Mouse (Mus musculus): ENCODE measurements at regions not wholly inside any gene's neighbourhood (a gene's known extent, or its start where the extent isn't known, plus 50 kb on each side); places are given as distances from the start of the nearest gene placed in this dataset.

- ATAC-seq (replicated peaks; ENCODE audit: poor library complexity) = no peak
These were observed 152.6 kb upstream of the Cypt12 start for GRCm38 (mm10) chr3:17795271-17796260.

- no peak for ATAC-seq (replicated peaks; ENCODE audit: poor library complexity)
These were observed 151.4 kb upstream of the Cypt12 start for GRCm38 (mm10) chr3:17796766-17797165.

- peak; percentile 60; the same call in 1 of the 2 replicates for ATAC-seq (replicated peaks; ENCODE audit: poor library complexity)
These were observed 149.8 kb upstream of the Cypt12 start for GRCm38 (mm10) chr3:17798399-17798798.

GRCm38 (mm10) chr3:17799120-17799519, 149.1 kb upstream of the Cypt12 start:
- ATAC-seq (replicated peaks; ENCODE audit: poor library complexity) = no peak

GRCm38 (mm10) chr3:17800810-17801209, 147.4 kb upstream of the Cypt12 start:
- ATAC-seq (replicated peaks; ENCODE audit: poor library complexity) = no peak

- ATAC-seq (replicated peaks; ENCODE audit: poor library complexity) = no peak
These were observed 146.7 kb upstream of the Cypt12 start for GRCm38 (mm10) chr3:17801479-17801878.

GRCm38 (mm10) chr3:17805185-17805584, 143.0 kb upstream of the Cypt12 start:
- no peak for ATAC-seq (replicated peaks; ENCODE audit: poor library complexity)

GRCm38 (mm10) chr3:17811290-17811689, 136.9 kb upstream of the Cypt12 start:
- ATAC-seq (replicated peaks; ENCODE audit: poor library complexity) = no peak

- ATAC-seq (replicated peaks; ENCODE audit: poor library complexity) = no peak
These were observed 124.0 kb upstream of the Cypt12 start for GRCm38 (mm10) chr3:17824201-17824600.

GRCm38 (mm10) chr3:17824662-17825061, 123.5 kb upstream of the Cypt12 start:
- 0 out of 2 replicates have a peak, but pooled peaks have one; percentile 34 for ATAC-seq (replicated peaks; ENCODE audit: poor library complexity)

- no peak for ATAC-seq (replicated peaks; ENCODE audit: poor library complexity)
These were observed 122.8 kb upstream of the Cypt12 start for GRCm38 (mm10) chr3:17825254-17825890.

GRCm38 (mm10) chr3:17834706-17835105, 113.5 kb upstream of the Cypt12 start:
- peak; percentile 80 for ATAC-seq (replicated peaks; ENCODE audit: poor library complexity)

- no peak for ATAC-seq (replicated peaks; ENCODE audit: poor library complexity)
These were observed 100.6 kb upstream of the Cypt12 start for GRCm38 (mm10) chr3:17847609-17848008.

GRCm38 (mm10) chr3:17848181-17848580, 100.0 kb upstream of the Cypt12 start:
- ATAC-seq (replicated peaks; ENCODE audit: poor library complexity) = peak; percentile 60; the same call in 1 of the 2 replicates

GRCm38 (mm10) chr3:17862367-17862766, 85.8 kb upstream of the Cypt12 start:
- no peak for ATAC-seq (replicated peaks; ENCODE audit: poor library complexity)

- ATAC-seq (replicated peaks; ENCODE audit: poor library complexity) = no peak
These were observed 83.1 kb upstream of the Cypt12 start for GRCm38 (mm10) chr3:17865112-17865511.

- peak; percentile 83 for ATAC-seq (replicated peaks; ENCODE audit: poor library complexity)
These were observed 77.2 kb upstream of the Cypt12 start for GRCm38 (mm10) chr3:17870895-17871482.

- ATAC-seq (replicated peaks; ENCODE audit: poor library complexity) = no peak
These were observed 52.3 kb upstream of the Cypt12 start for GRCm38 (mm10) chr3:17895869-17896268.

GRCm38 (mm10) chr3:17896756-17897155, 51.5 kb upstream of the Cypt12 start:
- ATAC-seq (replicated peaks; ENCODE audit: poor library complexity) = no peak

Data from megakaryocyte progenitor cell, adult 5-6 weeks (primary cell).